ENCODE assay signal across 8 mouse cellular contexts in the genomic region with DNA sequence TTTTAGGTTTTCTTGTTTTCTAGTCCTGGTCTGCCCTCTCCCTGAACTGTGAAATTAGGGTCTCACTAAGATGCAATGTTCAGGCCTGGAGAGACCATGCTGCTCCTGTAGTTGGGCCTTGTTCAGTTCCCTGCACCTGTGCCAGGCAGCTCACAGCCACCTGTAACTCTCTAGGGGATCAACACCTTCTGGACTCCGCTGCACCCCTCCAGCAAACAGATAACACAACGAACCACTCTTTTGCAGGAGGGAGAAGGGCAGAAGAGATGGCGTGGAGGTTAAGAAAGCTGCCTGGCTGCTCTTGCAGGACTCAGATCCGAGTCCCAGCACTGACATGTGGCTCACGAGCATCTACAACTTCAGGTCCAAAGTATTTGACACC. TPM values are rescaled to one million over a fixed set of nuclear protein-coding genes. Genes with fewer than 3 reads are reported as not detected.
DNase-seq lines count a peak whose midpoint lies in the region; ATAC-seq and TF ChIP-seq lines count a peak whose summit lies in the region.

No protein-coding gene starts in this region.

- 65% methylated on average over 5 of the region's 5 CpGs for WGBS in spleen, adult 2 months
- WGBS in heart, embryonic 16.5 days = 43% methylated on average over 5 of the region's 5 CpGs
- WGBS in liver, embryonic 12.5 days (ENCODE audit: insufficient replicate concordance) = 21% methylated on average over 5 of the region's 5 CpGs
- 46% methylated on average over 5 of the region's 5 CpGs for WGBS in stomach, embryonic 16.5 days

- no peaks in the 10 kb centered on the region for H3K9me3 ChIP-seq in heart, embryonic 16.5 days (replicated peaks; ENCODE audit: control insufficient read depth, low read length)
- H3K9me3 ChIP-seq in liver, embryonic 12.5 days (replicated peaks) = no peaks in the 10 kb centered on the region
- no peaks in the 10 kb centered on the region for H3K9me3 ChIP-seq in stomach, embryonic 16.5 days (replicated peaks; ENCODE audit: control insufficient read depth, low read length)

- H3K27me3 ChIP-seq in spleen, adult 2 months (ENCODE audit: control insufficient read depth, insufficient read depth, low read length) = no peaks in the 10 kb centered on the region
- no peaks in the 10 kb centered on the region for H3K27me3 ChIP-seq in heart, embryonic 16.5 days (ENCODE audit: control insufficient read depth, insufficient read depth, low read length)
- no peaks in the 10 kb centered on the region for H3K27me3 ChIP-seq in liver, embryonic 12.5 days (replicated peaks)
- H3K27me3 ChIP-seq in stomach, embryonic 16.5 days (ENCODE audit: control insufficient read depth, insufficient read depth, low read length) = no peaks in the 10 kb centered on the region

- no peak for DNase-seq in spleen, adult 2 months (ENCODE audit: low read depth in 1 of 2, low spot score in 2 of 2)
- no peak for DNase-seq in spleen, postnatal 4 days (ENCODE audit: low spot score in 2 of 2)
- no peak for DNase-seq in adipocyte (ENCODE audit: low spot score)
- DNase-seq in layer of hippocampus, postnatal 25 days (ENCODE audit: extremely low spot score in 1 of 2, low spot score in 1 of 2) = no peak
- DNase-seq in Muller cell, postnatal 12 days (ENCODE audit: inconsistent ontology term) = no peak

- TF ChIP-seq CTCF in spleen, adult 2 months (IDR thresholded peaks at IDR 0.05; ENCODE audit: extremely low read depth, insufficient read depth, insufficient read length, insufficient replicate concordance) = no peak

- H3K9ac ChIP-seq in heart, embryonic 16.5 days (ENCODE audit: low read length) = peak overlapping the region; percentile 98; the same call in 1 of the 2 replicates
- H3K9ac ChIP-seq in liver, embryonic 12.5 days = peak overlapping the region; percentile 76
- peak overlapping the region; percentile 58 for H3K9ac ChIP-seq in stomach, embryonic 16.5 days (ENCODE audit: low read length)

- no peak for TF ChIP-seq POLR2A in spleen, adult 2 months (IDR thresholded peaks at IDR 0.05; ENCODE audit: low read depth, low read length)

- H3K36me3 ChIP-seq in spleen, adult 2 months (ENCODE audit: control insufficient read depth, insufficient read depth, low read length) = no peaks in the 10 kb centered on the region
- no peaks in the 10 kb centered on the region for H3K36me3 ChIP-seq in heart, embryonic 16.5 days (ENCODE audit: control insufficient read depth, insufficient read depth)
- peaks cover 11% of the 10 kb centered on the region for H3K36me3 ChIP-seq in liver, embryonic 12.5 days
- no peaks in the 10 kb centered on the region for H3K36me3 ChIP-seq in stomach, embryonic 16.5 days (ENCODE audit: control insufficient read depth, insufficient read depth, low read length)

- peaks cover 34% of the 10 kb centered on the region; the same call in 1 of the 2 replicates for H3K4me1 ChIP-seq in spleen, adult 2 months (ENCODE audit: control insufficient read depth, insufficient read depth, insufficient read length)
- peaks cover 62% of the 10 kb centered on the region for H3K4me1 ChIP-seq in heart, embryonic 16.5 days (ENCODE audit: control insufficient read depth, insufficient read depth, low read length)
- peaks cover 86% of the 10 kb centered on the region for H3K4me1 ChIP-seq in liver, embryonic 12.5 days
- peaks cover 53% of the 10 kb centered on the region for H3K4me1 ChIP-seq in stomach, embryonic 16.5 days (ENCODE audit: control insufficient read depth, insufficient read depth, low read length)

- H3K4me2 ChIP-seq in heart, embryonic 16.5 days (ENCODE audit: low read depth, low read length) = peak overlapping the region; percentile 94
- H3K4me2 ChIP-seq in liver, embryonic 12.5 days = peak overlapping the region; percentile 91
- peak overlapping the region; percentile 91 for H3K4me2 ChIP-seq in stomach, embryonic 16.5 days (ENCODE audit: low read depth, low read length)

- ATAC-seq in heart, embryonic 16.5 days (replicated peaks; ENCODE audit: extremely low read depth, insufficient read depth, low FRiP score) = no peak
- no peak for ATAC-seq in liver, embryonic 12.5 days
- ATAC-seq in stomach, embryonic 16.5 days (ENCODE audit: insufficient read depth, low FRiP score) = no peak

- peak overlapping the region; percentile 21; the same call in 1 of the 2 replicates for H3K27ac ChIP-seq in spleen, adult 2 months (ENCODE audit: insufficient read depth, low read length)
- peak overlapping the region; percentile 62 for H3K27ac ChIP-seq in heart, embryonic 16.5 days (ENCODE audit: low read length)
- H3K27ac ChIP-seq in liver, embryonic 12.5 days = peak overlapping the region; percentile 93
- H3K27ac ChIP-seq in stomach, embryonic 16.5 days (ENCODE audit: low read length) = peak overlapping the region; percentile 39

- no peak overlapping the region for H3K4me3 ChIP-seq in spleen, adult 2 months (ENCODE audit: extremely low read depth, insufficient read depth, insufficient read length)
- 0 out of 2 replicates have a peak overlapping the region, but pooled peaks have one; percentile 4 for H3K4me3 ChIP-seq in heart, embryonic 16.5 days (ENCODE audit: low read length)
- H3K4me3 ChIP-seq in liver, embryonic 12.5 days = peak overlapping the region; percentile 88
- H3K4me3 ChIP-seq in stomach, embryonic 16.5 days (replicated peaks; ENCODE audit: low read length) = peak overlapping the region; percentile 11; the same call in 1 of the 2 replicates

RNA-seq across cellular contexts. Expression of gene Jpt1, which starts 3.7 kb away (rescaled TPM):
- 178 and 269 TPM in 2 replicates for polyA plus RNA-seq in spleen, adult 2 months (2012; rRNA removed)
- 523 and 525 TPM in 2 replicates for polyA plus RNA-seq in heart, embryonic 16.5 days (2015; fragmentation: Nextera tagmentation; extraction: Ambion mirVana)
- polyA plus RNA-seq in liver, embryonic 12.5 days (2016; fragmentation: Nextera tagmentation; extraction: Ambion mirVana) = 307 and 318 TPM in 2 replicates
- 454 and 457 TPM in 2 replicates for polyA plus RNA-seq in stomach, embryonic 16.5 days (2015; fragmentation: Nextera tagmentation; extraction: Ambion mirVana)
- 100 to 1,000 TPM; 134 to 165 TPM for total RNA-seq in layer of hippocampus, postnatal 25 days (2021)

RNA-seq across cellular contexts. Expression of gene Nt5c, which starts 18.8 kb away (rescaled TPM):
- polyA plus RNA-seq in spleen, adult 2 months (2012; rRNA removed) = 59.1 and 73.6 TPM in 2 replicates
- 60.1 and 64.9 TPM in 2 replicates for polyA plus RNA-seq in heart, embryonic 16.5 days (2015; fragmentation: Nextera tagmentation; extraction: Ambion mirVana)
- 68.4 and 69.0 TPM in 2 replicates for polyA plus RNA-seq in liver, embryonic 12.5 days (2016; fragmentation: Nextera tagmentation; extraction: Ambion mirVana)
- polyA plus RNA-seq in stomach, embryonic 16.5 days (2015; fragmentation: Nextera tagmentation; extraction: Ambion mirVana) = 112 and 113 TPM in 2 replicates
- 10 to 100 TPM; 68.8 to 70.4 TPM for total RNA-seq in layer of hippocampus, postnatal 25 days (2021)

RNA-seq across cellular contexts. Expression of gene Sumo2, which starts 25.6 kb away (rescaled TPM):
- polyA plus RNA-seq in spleen, adult 2 months (2012; rRNA removed) = 25.8 and 28.3 TPM in 2 replicates
- 556 and 599 TPM in 2 replicates for polyA plus RNA-seq in heart, embryonic 16.5 days (2015; fragmentation: Nextera tagmentation; extraction: Ambion mirVana)
- polyA plus RNA-seq in liver, embryonic 12.5 days (2016; fragmentation: Nextera tagmentation; extraction: Ambion mirVana) = 574 and 585 TPM in 2 replicates
- 687 and 737 TPM in 2 replicates for polyA plus RNA-seq in stomach, embryonic 16.5 days (2015; fragmentation: Nextera tagmentation; extraction: Ambion mirVana)
- total RNA-seq in layer of hippocampus, postnatal 25 days (2021) = 100 to 1,000 TPM; 329 to 353 TPM

RNA-seq across cellular contexts. Expression of gene Armc7, which starts 35.0 kb away (rescaled TPM):
- polyA plus RNA-seq in spleen, adult 2 months (2012; rRNA removed) = 31.0 and 40.3 TPM in 2 replicates
- 5.4 and 6.2 TPM in 2 replicates for polyA plus RNA-seq in heart, embryonic 16.5 days (2015; fragmentation: Nextera tagmentation; extraction: Ambion mirVana)
- polyA plus RNA-seq in liver, embryonic 12.5 days (2016; fragmentation: Nextera tagmentation; extraction: Ambion mirVana) = 4.0 and 4.2 TPM in 2 replicates
- 7.9 and 8.0 TPM in 2 replicates for polyA plus RNA-seq in stomach, embryonic 16.5 days (2015; fragmentation: Nextera tagmentation; extraction: Ambion mirVana)
- total RNA-seq in layer of hippocampus, postnatal 25 days (2021) = 10 to 100 TPM in 1 of 2 experiments, 1 to 10 TPM in 1; 9.3 to 10.3 TPM

RNA-seq across cellular contexts. Expression of gene Slc16a5, which starts 48.2 kb away (rescaled TPM):
- 8.0 and 8.8 TPM in 2 replicates for polyA plus RNA-seq in spleen, adult 2 months (2012; rRNA removed)
- polyA plus RNA-seq in heart, embryonic 16.5 days (2015; fragmentation: Nextera tagmentation; extraction: Ambion mirVana) = 4.1 and 12.9 TPM in 2 replicates
- 0.08 and 0.10 TPM in 2 replicates for polyA plus RNA-seq in liver, embryonic 12.5 days (2016; fragmentation: Nextera tagmentation; extraction: Ambion mirVana)
- 2.8 and 3.7 TPM in 2 replicates for polyA plus RNA-seq in stomach, embryonic 16.5 days (2015; fragmentation: Nextera tagmentation; extraction: Ambion mirVana)
- total RNA-seq in layer of hippocampus, postnatal 25 days (2021) = not detected

Comparison
In these comparisons a context has a peak if more than half of its experiments do, and no peak if none do; other contexts are left out.
1. H3K27ac ChIP-seq: peak in every context shown above with its lines; median percentile 93 in liver, embryonic 12.5 days; 62 in heart, embryonic 16.5 days; 39 in stomach, embryonic 16.5 days; 21 in spleen, adult 2 months.
2. RNA of gene Sumo2, which starts 25.6 kb away (polyA plus RNA-seq): 687 to 737 TPM in stomach, embryonic 16.5 days, 556 to 599 TPM in heart, embryonic 16.5 days and 574 to 585 TPM in liver, embryonic 12.5 days; 25.8 to 28.3 TPM in spleen, adult 2 months; every median in the first group is over 10 times any median in the second.
3. Peak in every context shown above with its lines, with median percentiles within 50 percentile points of each other: H3K4me2 ChIP-seq and H3K9ac ChIP-seq.